Mouse (Mus musculus) olfactory bulb, adult 2 months (tissue): ENCODE results near the gene Ptprn2.

Experiments used
- CTCF ChIP-seq: fragments of 200-500 bp; IDR thresholded peaks from 2 replicates; pipeline ENCODE4 v1.5.1; 2012; ENCODE audit warnings: low read depth, mild to moderate bottlenecking, low read length, moderate library complexity; ENCODE audit not compliant: insufficient read depth
- POLR2A ChIP-seq: fragments of 200-500 bp; IDR thresholded peaks from 2 replicates; pipeline ENCODE4 v1.6.1; 2012; ENCODE audit warnings: mild to moderate bottlenecking, low read depth, low read length, moderate library complexity; ENCODE audit not compliant: insufficient read depth

- TF ChIP-seq POLR2A (no peak), CTCF (no peak)
Observed at GRCm38 (mm10) chr12:116927115-116927514, 441.6 kb downstream of the Ptprn2 start.
